Mouse (Mus musculus): ENCODE measurements around the gene Ifnar1. TPM values are rescaled to one million over a fixed set of nuclear protein-coding genes. Genes with fewer than 3 reads are reported as not detected.

The Ifnar1 gene
- polyA plus RNA-seq, 1 experiment = 36.2 TPM

DNA sequence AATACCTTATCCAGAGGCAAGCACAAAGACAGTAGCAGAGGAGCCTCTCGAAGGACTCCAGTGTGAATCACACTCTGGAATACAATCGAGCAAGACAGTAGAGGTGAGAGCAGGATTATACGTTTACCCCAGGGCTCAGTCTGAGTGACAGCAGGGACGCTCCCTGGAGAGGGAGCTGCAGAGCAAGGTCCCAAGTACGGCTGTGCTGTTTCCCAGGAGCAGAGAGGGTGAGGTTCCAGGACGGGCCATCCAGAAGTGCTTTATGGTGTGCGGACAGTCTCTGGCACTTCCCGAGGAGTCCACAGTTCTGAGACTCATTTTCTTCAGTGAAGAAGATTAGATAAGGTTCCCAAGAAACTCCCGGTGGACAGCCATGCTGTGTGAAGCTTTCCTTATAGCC is 67.0 kb downstream of the Ifnar1 start:
- no peak for TF ChIP-seq CTCF (IDR thresholded peaks at IDR 0.05; ENCODE audit: extremely low read depth, insufficient read depth, low read length)

DNA sequence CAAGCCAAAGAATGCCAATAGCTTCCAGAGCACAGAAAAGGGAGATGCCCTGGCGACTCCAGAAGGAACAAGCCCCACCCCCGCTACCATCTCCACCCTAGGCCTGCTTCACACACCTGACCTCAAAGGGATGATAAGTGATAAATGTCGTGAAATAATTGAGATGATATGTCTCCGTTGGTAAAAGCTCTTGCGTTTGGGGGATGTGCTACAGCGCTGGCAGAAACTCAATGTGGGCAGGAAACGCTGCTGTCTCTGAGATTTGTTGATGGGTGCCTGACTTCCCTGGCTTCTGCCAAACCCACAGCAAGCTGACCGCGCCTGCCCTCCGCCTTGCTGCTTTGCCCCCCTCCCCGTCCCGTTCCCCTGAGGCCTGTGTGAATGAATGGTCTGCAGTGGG is 68.6 kb downstream of the Ifnar1 start:
- no peak for TF ChIP-seq POLR2A (IDR thresholded peaks at IDR 0.05; ENCODE audit: extremely low read depth, insufficient read depth, low read length)
- TF ChIP-seq CTCF (IDR thresholded peaks at IDR 0.05; ENCODE audit: extremely low read depth, insufficient read depth, low read length) = no peak
- no peak overlapping the region for H3K27ac ChIP-seq (ENCODE audit: insufficient read depth, low read length)
- peaks cover 5% of the 10 kb centered on the region; the same call in 1 of the 2 replicates for H3K4me1 ChIP-seq (ENCODE audit: control insufficient read depth, insufficient read depth, low read length)
- no peak overlapping the region for H3K4me3 ChIP-seq (ENCODE audit: insufficient read depth, low read length)

More for the DNA sequence above, 67.0 kb downstream of the Ifnar1 start:
- H3K4me1 ChIP-seq (ENCODE audit: control insufficient read depth, insufficient read depth, low read length) = peaks cover 5% of the 10 kb centered on the region; the same call in 1 of the 2 replicates
- no peak overlapping the region for H3K27ac ChIP-seq (ENCODE audit: insufficient read depth, low read length)
- no peak overlapping the region for H3K4me3 ChIP-seq (ENCODE audit: insufficient read depth, low read length)

DNA sequence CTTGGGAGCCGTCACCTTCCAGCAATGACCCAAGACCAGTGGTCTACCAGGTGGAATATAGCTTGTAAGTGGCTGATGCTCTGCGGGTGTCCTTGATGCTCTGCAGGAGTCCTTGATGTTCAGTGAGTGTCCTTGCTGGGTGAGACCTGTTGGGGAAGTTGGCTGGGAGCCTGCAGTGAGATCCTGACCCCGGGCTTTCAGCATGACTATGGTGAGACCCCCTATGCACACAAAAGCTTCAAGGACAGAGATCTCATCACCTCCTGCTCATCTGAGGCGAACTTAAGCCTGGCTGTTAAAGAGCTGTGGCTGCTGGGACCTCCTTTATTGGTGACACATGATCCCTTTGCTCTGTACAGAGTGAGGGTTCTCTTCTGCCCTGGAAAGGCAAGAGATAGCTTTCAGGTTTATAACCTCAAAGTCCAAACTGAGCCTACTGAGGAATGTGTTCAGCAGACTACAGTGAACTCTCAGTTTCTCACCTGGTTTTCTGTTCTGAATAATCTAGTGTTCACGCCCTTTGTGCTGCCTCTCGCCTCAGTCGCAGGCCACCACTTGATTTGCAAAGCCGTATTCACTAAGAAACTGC is 70.1 kb downstream of the Ifnar1 start:
- Histone ChIP-seq H3K4me1 (ENCODE audit: control insufficient read depth, insufficient read depth, low read length) (peaks cover 1% of the 10 kb centered on the region; the same call in 1 of the 2 replicates), H3K4me3 (ENCODE audit: insufficient read depth, low read length) (no peak overlapping the region), H3K27ac (ENCODE audit: insufficient read depth, low read length) (no peak overlapping the region)
- TF ChIP-seq POLR2A (IDR thresholded peaks at IDR 0.05; ENCODE audit: extremely low read depth, insufficient read depth, low read length) (no peak), CTCF (IDR thresholded peaks at IDR 0.05; ENCODE audit: extremely low read depth, insufficient read depth, low read length) (no peak)

DNA sequence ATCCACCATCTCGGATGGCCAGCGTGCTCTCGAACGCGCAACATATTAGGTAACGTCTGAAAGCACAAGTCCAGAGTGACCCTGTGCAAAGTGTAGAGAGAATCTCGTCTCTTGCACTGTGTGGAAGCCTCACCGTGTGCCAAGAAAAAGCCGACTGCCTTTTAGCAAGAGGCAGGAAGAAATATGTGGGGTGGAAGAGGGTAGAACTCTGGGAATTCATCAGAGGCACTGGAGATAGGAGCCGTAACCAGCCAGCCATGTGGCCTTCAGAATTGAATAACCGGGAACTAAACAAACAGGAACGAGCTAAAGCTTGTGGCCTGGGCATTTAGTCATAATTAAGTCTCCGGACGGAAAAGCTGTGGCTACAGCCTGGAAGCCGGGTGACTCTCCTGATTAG is 71.6 kb downstream of the Ifnar1 start:
- Histone ChIP-seq H3K4me3 (ENCODE audit: insufficient read depth, low read length) (no peak overlapping the region), H3K27ac (ENCODE audit: insufficient read depth, low read length) (no peak overlapping the region), H3K4me1 (ENCODE audit: control insufficient read depth, insufficient read depth, low read length) (peaks cover 1% of the 10 kb centered on the region; the same call in 1 of the 2 replicates)
- no peak for TF ChIP-seq CTCF (IDR thresholded peaks at IDR 0.05; ENCODE audit: extremely low read depth, insufficient read depth, low read length)
- no peak for TF ChIP-seq POLR2A (IDR thresholded peaks at IDR 0.05; ENCODE audit: extremely low read depth, insufficient read depth, low read length)

Other genes starting within 250 kb of the Ifnar1 start
- gene Olig1, start 215.5 kb upstream of the Ifnar1 start, polyA plus RNA-seq (2012; rRNA removed) = 202 and 230 TPM in 2 replicates
- 33.7 and 34.5 TPM in 2 replicates for gene Ifnar2, start 112.5 kb upstream of the Ifnar1 start, polyA plus RNA-seq (2012; rRNA removed)
- not detected in 2 replicates for gene Gm21970, start 93.5 kb upstream of the Ifnar1 start, polyA plus RNA-seq (2012; rRNA removed)
- 12.6 and 13.5 TPM in 2 replicates for gene Il10rb, start 79.1 kb upstream of the Ifnar1 start, polyA plus RNA-seq (2012; rRNA removed)
- gene Ifngr2, start 61.8 kb downstream of the Ifnar1 start, polyA plus RNA-seq (2012; rRNA removed) = 31.6 and 32.9 TPM in 2 replicates
- 91.1 and 96.8 TPM in 2 replicates for gene Tmem50b, start 112.6 kb downstream of the Ifnar1 start, polyA plus RNA-seq (2012; rRNA removed)
- 6.8 and 8.2 TPM in 2 replicates for gene Dnajc28, start 133.8 kb downstream of the Ifnar1 start, polyA plus RNA-seq (2012; rRNA removed)
- 34.9 and 37.0 TPM in 2 replicates for gene Gart, start 161.7 kb downstream of the Ifnar1 start, polyA plus RNA-seq (2012; rRNA removed)
- gene Son, start 162.3 kb downstream of the Ifnar1 start, polyA plus RNA-seq (2012; rRNA removed) = 267 and 291 TPM in 2 replicates
- 32.1 and 33.5 TPM in 2 replicates for gene Donson, start 203.5 kb downstream of the Ifnar1 start, polyA plus RNA-seq (2012; rRNA removed)
- gene Cryzl1, start 243.7 kb downstream of the Ifnar1 start, polyA plus RNA-seq (2012; rRNA removed) = 118 and 124 TPM in 2 replicates
- gene Itsn1, start 244.0 kb downstream of the Ifnar1 start, polyA plus RNA-seq (2012; rRNA removed) = 55.2 and 64.9 TPM in 2 replicates

Data from cortical plate, adult 2 months (tissue).